Comparison of ENCODE assay signal across 21 mouse cellular contexts in the genomic region with DNA sequence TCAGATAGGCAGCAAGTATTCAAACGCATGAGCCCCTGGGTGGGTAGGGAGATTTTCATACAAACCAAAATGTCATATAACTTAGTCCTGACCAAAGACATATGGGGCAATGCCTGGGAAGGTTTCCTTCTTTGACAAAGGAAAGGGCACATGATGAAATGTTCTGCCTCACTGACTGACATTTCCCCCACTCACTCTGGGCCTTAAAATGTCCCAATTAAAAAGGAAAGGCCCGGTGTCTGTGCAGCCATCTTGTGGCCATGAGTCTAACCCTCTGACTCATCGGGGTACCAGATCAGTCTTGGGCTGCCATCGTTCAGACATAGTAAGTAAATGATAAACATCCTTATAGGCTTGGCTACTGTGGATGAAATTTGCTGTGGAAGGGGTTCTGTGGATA.
DNase-seq lines count a peak whose midpoint lies in the region; ATAC-seq and TF ChIP-seq lines count a peak whose summit lies in the region.
"Had no signal": no experiment of that assay in that cellular context is flagged by ENCODE, and none has a peak within 500 bp of the region (broad histone marks: within the 10 kb centered on the region; RNA-seq: fewer than 3 reads in every experiment).

No protein-coding gene starts in this region.

- in situ Hi-C loops in Patski (cut with MboI; ENCODE audit: low pct_unique_long_range_greater_than_20kb) = no loop called here

- CTCF ChIA-PET in Patski (lab: Charles Lee) = no interaction called here

- 90% methylated on average over 4 of the region's 4 CpGs for WGBS in midbrain, embryonic 10.5 days
- 74% methylated on average over 4 of the region's 4 CpGs for WGBS in midbrain, postnatal 0 days

- no peak overlapping the region for H3K9ac ChIP-seq in midbrain, postnatal 0 days (replicated peaks; ENCODE audit: low read length, poor library complexity, severe bottlenecking)
- H3K9ac ChIP-seq: embryonic facial prominence, embryonic 15.5 days; heart, embryonic 13.5 days; hindbrain, embryonic 15.5 days had no signal

- H3K4me3 ChIP-seq in midbrain, embryonic 10.5 days = no peak overlapping the region
- no peak overlapping the region for H3K4me3 ChIP-seq in midbrain, postnatal 0 days (ENCODE audit: low read depth, low read length)
- H3K4me3 ChIP-seq: embryonic facial prominence, embryonic 15.5 days; erythroblast, embryonic 14.5 days; heart, embryonic 13.5 days; hindbrain, embryonic 15.5 days had no signal

- no peaks in the 10 kb centered on the region for H3K9me3 ChIP-seq in midbrain, embryonic 10.5 days (replicated peaks)
- no peaks in the 10 kb centered on the region for H3K9me3 ChIP-seq in midbrain, postnatal 0 days (ENCODE audit: low read length)
- H3K9me3 ChIP-seq: embryonic facial prominence, embryonic 15.5 days; heart, embryonic 13.5 days; hindbrain, embryonic 15.5 days had no signal

- DNase-seq in midbrain, embryonic 10.5 days (ENCODE audit: low spot score) = no peak
- no peak for DNase-seq in midbrain, postnatal 0 days (ENCODE audit: low spot score)
- no peak for DNase-seq in Patski (ENCODE audit: low read depth, low spot score)
- DNase-seq in left cerebral cortex, postnatal 4 days = no peak
- no peak for DNase-seq in cerebellum, adult 18-20 months
- DNase-seq: adrenal gland, adult 2 months; adrenal gland, postnatal 25 days; cerebellum, adult 9-10 months; cerebellum, postnatal 36 days; embryo, embryonic 11 days; gastrocnemius, postnatal 10 days; heart, postnatal 36 days had no signal

- no peaks in the 10 kb centered on the region for H3K27me3 ChIP-seq in midbrain, embryonic 10.5 days (ENCODE audit: low read depth, poor library complexity, severe bottlenecking)
- H3K27me3 ChIP-seq in midbrain, postnatal 0 days (ENCODE audit: insufficient read depth, low read length) = 0 out of 2 replicates have a peak, but pooled peaks cover 1% of the 10 kb centered on the region
- H3K27me3 ChIP-seq in Patski = no peaks in the 10 kb centered on the region
- H3K27me3 ChIP-seq: embryonic facial prominence, embryonic 15.5 days; heart, embryonic 13.5 days; hindbrain, embryonic 15.5 days had no signal

- intact Hi-C loops in left cerebral cortex, postnatal 4 days (cut with DNase I) = no loop called here

- ATAC-seq in midbrain, postnatal 0 days (ENCODE audit: low FRiP score) = no peak
- ATAC-seq in Patski = peak; percentile 20
- 0 out of 2 replicates have a peak, but pooled peaks have one; percentile 31 for ATAC-seq in common myeloid progenitor, adult 5-6 weeks (replicated peaks; ENCODE audit: low read depth, poor library complexity, severe bottlenecking)
- peak; percentile 36; the same call in 1 of the 2 replicates for ATAC-seq in monocyte, adult 5-6 weeks (replicated peaks; ENCODE audit: insufficient number of reproducible peaks, low FRiP score, low TSS enrichment, poor library complexity, severe bottlenecking)
- ATAC-seq: activated CD4-positive, CD25-positive, alpha-beta regulatory T cell, adult 4 months; forebrain, embryonic 16.5 days; intestine, embryonic 16.5 days had no signal

- no peak for TF ChIP-seq CTCF in midbrain, postnatal 0 days (IDR thresholded peaks at IDR 0.05)
- no peak for TF ChIP-seq CTCF in Patski (IDR thresholded peaks at IDR 0.05)

- H3K4me1 ChIP-seq in midbrain, embryonic 10.5 days = peaks cover 35% of the 10 kb centered on the region
- H3K4me1 ChIP-seq in midbrain, postnatal 0 days (ENCODE audit: insufficient read depth, low read length) = no peaks in the 10 kb centered on the region; the same call in 1 of the 2 replicates
- H3K4me1 ChIP-seq: embryonic facial prominence, embryonic 15.5 days had no signal

- POLR2A ChIA-PET in Patski (lab: Charles Lee) = no interaction called here

- H3K36me3 ChIP-seq in midbrain, embryonic 10.5 days = no peaks in the 10 kb centered on the region
- no peaks in the 10 kb centered on the region for H3K36me3 ChIP-seq in midbrain, postnatal 0 days (ENCODE audit: insufficient read depth, low read length)
- H3K36me3 ChIP-seq: embryonic facial prominence, embryonic 15.5 days; hindbrain, embryonic 15.5 days had no signal

- H3K4me2 ChIP-seq in midbrain, postnatal 0 days (ENCODE audit: low read depth, low read length, poor library complexity, severe bottlenecking) = no peak overlapping the region
- H3K4me2 ChIP-seq: embryonic facial prominence, embryonic 15.5 days; heart, embryonic 13.5 days; hindbrain, embryonic 15.5 days had no signal

- 0 out of 2 replicates have a peak overlapping the region, but pooled peaks have one; percentile 18 for H3K27ac ChIP-seq in midbrain, embryonic 10.5 days (replicated peaks)
- H3K27ac ChIP-seq in midbrain, postnatal 0 days (ENCODE audit: low read depth, low read length) = no peak overlapping the region
- H3K27ac ChIP-seq: embryonic facial prominence, embryonic 15.5 days; heart, embryonic 13.5 days; hindbrain, embryonic 15.5 days had no signal
